Mouse (Mus musculus) testis, postnatal 14 days (tissue): ENCODE measurements at regions not wholly inside any gene's neighbourhood (a gene's known extent, or its start where the extent isn't known, plus 50 kb on each side); places are given as distances from the start of the nearest gene placed in this dataset.
"Not testable (repeated sequence)": the region's sequence is repeated elsewhere in the genome, so short reads cannot be mapped to it uniquely, and the experiment has no call there.

Experiments
- DNase-seq: peaks from one replicate; pipeline ENCODE4 v3.0.0; 2021; ENCODE audit warnings: low spot score

DNA sequence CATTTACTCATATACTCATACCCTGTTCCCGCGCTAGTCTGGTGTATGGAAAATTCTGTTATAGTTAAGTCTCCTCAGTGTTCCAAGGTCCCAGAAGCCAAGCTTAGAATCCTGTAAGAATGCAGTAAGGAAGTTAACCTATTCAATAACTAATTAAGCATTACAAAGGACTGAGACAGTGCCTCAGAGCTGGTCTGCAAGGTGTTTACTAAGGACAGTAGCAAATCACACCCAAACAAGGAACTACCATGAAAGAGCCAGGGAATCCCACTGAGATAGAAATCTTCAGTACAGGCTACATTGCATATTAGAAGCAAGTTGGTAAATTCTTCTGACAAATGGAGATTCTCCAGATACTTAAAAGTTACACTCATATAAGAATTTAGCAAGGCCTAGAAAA, 516.7 kb upstream of the Gm10131 start:
- DNase-seq, result not testable (repeated sequence)

DNA sequence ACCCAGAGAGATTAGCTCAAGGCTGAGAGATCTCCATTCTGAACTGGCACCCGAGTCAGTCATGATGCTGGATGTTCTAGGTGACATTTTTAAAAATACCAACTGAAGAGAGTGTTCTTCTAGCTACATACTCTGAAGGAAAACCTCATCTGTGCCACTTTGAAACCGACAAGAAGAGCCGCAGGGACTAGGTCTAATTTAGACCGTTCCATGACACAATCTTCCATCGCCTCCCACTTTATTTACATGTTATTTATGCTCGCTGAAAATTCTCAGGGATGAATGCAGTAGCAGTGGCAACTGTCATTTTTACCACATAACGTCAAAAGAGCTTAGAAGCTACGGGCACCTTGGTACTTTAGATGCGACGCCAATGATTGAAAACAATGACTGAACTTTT, 514.1 kb upstream of the Gm10131 start:
- DNase-seq, result no peak

DNA sequence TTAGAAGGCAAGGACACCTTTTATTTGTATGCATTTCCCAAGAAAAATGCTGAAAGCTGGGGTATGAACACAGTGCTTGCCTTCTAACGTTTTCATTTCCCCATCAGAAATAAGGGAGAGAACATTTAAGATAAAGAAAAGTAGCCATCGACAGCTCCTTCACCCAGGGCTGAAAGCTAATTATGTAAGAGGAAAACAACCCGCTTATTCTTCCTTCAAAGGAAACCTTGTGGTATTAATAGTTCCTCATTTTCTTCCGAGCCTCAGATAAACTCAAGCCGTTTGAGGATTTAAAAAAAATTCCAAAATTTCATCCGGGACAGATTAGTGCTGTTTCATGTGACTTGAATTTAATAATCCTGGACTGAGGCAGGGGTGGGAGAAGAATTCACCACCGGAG, 512.2 kb upstream of the Gm10131 start:
- DNase-seq, result no peak

DNA sequence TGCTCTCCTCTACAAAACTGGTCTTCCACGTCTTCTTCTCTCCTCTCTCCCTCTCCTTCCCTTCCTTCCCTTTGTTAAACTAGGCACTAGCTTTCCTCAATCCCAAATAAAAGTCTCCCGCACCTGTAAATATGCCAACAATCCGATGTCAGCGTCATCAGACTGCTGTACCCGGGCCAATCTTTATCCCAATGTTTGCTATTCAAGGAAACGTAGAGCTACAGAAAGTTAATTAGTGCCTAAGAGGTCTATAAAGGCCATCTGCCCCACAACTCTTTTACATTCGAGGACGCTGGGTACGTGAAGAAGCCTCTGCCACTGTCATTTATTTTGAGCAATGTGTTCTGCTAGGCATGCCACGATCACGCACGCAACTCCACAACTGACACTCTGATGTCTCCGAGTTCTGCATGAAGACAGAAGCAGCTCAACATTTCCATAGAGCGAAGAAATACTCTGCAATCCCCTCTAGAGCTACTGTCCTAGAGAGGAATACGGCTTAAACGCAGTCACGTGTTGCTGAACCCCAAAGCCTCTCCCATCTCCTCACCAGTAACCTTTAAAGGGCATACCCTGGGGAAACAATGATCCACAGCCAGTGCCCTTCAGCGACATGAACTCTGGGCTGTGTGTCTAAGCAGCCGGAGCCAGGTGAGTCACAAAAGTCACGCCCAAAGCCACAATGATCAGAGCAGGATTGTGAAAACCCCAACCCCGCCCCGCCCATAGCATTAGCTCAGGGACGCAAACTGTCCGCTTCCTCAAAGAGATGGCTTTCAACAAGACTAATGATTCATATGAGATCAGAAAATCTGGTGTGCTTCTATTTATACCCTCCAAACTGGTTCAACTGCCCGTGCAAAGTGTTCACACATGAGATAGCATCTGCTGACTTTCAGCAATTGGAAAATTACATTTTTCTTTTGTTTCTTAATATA, 510.9 kb upstream of the Gm10131 start:
- no peak for DNase-seq

DNA sequence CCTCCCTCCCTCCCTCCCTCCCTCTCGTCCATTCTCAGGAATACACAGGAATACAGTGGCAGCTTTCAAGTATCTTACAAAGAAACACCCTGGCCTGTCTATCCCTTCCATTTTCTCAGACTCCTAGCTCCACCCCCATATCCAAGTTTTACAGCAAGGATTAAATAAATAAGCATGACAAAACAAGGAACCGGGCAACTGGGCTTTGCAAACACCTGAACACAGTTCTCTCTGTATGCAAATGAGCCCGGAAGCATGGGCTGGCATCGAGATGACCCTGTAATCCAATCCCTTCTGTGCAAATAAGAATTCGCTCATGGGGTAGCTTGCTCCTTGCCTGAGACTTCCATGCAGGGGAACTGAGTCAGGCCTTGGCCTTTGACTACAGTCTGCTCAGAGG, 506.5 kb upstream of the Gm10131 start:
- DNase-seq, result no peak

DNA sequence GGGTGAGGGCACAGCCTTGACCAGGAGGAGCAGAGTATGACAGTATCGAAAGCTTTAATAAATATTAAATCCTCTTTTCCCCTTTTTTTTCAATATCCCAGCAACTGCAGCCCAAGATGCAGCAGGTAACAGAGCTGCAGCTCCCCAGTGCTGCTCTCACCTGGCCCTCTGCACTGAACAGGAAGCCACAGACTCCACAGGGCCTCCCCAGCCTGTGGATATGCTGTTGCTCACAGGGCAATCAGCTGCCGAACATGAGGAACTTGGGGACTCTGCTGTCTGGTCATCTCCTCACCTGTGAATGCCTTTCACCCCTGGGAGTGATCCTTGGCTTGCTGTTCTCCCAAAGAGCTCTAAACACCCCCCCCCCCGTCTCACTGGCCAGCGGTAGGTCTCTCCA, 503.4 kb upstream of the Gm10131 start:
- DNase-seq, result no peak

DNA sequence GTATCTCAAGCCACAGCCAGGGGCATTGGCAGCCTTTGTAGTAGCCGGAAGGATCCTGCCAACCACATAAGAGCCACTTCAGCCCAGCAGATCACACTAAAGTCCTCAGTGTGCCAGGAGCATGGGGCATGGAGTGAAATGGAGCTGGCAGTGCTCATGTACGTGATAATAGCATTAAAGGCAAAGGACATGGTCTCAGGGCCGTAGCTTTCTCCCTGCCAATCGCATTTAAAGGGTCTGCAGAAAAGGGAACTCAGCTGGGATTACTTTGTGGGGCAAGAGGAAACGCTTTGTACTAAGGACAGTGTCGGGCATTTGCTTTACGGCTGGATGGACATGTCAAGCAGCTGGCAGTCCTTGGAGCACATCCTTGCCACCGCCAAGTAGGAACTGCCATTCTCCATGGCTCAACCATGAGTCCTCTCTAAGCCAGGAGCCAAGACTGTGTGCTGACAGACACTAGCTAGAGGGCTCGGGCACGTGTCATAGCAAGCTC, 502.5 kb upstream of the Gm10131 start:
- peak; percentile 6 for DNase-seq

DNA sequence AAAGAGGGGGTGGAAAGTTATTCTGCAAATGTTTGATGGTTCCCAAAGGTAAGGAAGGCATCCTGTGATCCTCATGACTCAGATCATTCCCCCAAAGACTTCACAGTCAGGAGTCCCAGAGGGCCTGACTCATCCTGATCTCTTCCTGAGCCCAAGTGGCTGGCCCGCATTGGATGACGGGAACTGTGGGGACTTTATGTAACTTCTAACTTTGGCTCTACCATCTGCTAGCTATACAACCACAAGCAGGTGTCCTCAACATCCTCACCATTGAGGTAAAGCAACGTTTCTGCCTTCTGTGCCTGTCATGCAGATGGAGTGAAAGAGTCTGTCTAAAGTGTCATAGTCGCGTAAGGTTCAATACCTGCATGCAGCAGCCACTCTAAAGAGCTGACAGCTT, 501.6 kb upstream of the Gm10131 start:
- no peak for DNase-seq

DNA sequence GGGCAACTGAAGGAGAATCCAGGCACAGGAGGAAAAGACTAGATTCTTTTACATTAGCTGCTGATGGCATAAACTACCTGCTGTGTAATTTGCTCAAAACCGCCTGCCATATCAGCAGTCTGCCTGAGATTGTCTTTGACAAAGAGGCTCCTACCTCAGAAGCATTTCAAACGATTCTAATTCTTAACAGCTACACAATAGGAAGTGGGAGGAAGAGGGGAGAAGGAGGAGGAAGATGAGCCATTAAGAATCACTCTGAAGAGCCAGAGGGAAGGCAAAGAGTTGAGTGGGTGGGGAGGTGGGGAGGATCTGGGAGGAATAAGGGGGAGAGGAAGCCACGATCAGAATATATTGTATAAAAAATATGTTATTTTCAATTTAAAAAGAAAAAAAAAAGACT, 500.9 kb upstream of the Gm10131 start:
- DNase-seq, result no peak

DNA sequence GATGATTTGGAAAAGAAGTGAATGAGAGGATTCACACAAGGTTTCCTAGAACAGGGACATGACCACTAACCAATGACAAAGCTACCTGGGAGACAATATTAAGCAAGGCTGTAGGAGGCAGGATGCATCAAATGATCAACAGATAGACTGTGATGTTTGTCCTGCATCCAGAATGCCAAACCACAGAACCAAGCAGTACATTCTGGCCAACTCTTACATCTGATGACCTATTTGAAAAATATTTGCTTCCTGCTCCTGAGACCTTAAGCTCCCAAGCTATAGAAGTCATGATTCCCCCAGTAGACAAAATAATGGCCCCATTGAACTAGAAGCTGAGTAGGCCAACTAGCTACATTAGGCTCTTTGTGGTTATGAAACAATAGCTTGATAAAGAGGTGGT, 498.6 kb upstream of the Gm10131 start:
- DNase-seq, result no peak

DNA sequence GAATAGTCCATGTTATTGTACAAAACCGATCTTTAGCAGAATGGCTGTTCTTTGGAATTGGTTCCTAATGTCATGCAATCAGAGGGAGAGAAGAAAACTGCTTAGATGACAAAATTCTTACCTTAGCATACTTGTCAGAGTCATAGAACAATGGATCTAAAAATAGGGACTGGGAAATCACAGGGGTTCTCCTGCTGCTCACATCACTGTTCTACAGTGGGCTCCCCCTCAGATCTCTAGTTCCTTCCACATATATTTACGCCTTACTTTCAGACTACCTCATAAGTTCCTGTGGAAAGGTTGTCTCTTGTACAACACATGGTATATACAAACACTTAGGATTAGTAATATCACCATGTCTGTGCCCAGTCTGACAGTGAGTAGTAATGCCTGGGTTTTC, 495.9 kb upstream of the Gm10131 start:
- no peak for DNase-seq

DNA sequence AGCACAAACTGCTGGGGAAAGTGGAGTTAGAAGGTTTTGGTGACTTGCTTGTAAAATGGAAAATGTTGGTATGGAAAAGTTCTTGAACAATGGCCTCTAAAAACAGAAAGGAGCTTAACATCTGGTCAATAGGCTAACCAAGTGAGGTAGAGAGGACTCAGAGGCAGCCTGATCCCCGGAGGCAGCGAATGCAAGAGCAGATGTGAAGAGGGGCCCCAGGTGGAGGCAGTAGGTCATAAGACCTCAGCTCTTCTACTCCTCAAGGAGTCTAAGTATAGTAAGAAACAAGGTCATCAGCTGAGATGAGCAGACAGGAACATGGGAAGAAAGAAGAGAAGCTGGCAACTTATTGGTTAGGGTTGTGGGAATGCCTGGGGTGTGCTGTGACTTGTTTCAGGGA, 493.5 kb upstream of the Gm10131 start:
- DNase-seq, result no peak

DNA sequence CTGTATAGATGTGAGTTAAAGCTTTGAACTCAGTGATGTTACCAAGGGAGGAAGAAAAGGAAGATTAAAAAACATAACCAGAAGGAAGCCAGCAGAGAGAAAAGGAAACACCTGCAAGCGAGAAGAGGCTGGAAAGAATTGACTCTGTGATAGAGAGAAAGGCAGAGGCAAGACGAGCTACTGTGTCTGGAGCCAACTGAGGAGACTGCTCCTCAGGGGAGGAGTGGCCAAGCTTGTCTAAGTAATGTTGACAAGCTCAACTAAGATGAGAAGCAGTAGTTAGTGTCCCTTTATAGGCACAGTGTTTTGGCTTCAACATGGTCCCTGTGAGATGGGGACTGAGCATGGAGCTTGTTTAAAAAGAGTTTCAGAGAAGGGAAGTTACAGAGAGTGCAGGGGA, 493.0 kb upstream of the Gm10131 start:
- DNase-seq, result no peak

DNA sequence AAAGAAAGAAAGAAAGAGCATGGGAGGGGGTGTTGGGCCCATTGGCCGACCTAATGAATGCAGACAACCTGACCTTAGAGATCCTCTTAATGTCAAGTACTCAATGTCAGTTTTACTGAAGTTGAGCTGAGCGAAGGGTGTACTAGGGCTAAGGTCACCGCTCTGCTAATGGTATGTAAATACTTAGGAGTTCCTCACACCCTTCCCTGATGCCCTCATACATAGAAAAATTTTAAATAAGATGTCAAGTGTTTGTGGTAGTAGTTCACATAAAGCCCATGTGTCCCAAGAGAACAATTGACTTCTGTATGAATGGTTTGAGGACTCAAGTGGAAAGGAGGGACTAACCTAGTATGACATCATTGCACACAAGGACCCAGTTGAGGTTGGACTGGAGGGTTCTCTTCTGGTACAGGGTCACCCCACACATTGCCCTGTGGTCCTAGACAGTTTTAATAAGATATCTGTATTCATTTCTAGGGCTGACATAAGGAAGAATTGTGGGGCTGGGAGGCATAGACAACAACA, 490.0 kb upstream of the Gm10131 start:
- DNase-seq, result no peak

DNA sequence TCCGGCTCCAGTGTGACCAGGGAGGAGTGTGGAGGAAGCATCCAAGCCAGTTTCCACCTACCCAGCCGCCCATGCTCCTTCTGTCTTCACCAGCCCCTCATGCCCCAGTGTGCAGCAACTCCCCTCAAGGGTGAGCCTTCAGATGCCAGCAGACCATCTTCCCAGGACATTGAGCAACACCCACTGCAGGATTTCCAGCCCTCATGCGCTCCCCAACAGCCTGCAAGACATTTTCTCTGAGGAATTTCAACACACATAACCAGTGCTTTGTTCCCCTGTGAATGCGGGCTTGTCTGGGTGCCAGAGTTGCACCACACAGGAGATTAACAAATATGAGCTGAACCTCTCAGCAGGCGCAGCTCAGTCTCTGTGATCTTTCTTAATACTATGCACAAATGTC, 489.3 kb upstream of the Gm10131 start:
- peak; percentile 6 for DNase-seq

DNA sequence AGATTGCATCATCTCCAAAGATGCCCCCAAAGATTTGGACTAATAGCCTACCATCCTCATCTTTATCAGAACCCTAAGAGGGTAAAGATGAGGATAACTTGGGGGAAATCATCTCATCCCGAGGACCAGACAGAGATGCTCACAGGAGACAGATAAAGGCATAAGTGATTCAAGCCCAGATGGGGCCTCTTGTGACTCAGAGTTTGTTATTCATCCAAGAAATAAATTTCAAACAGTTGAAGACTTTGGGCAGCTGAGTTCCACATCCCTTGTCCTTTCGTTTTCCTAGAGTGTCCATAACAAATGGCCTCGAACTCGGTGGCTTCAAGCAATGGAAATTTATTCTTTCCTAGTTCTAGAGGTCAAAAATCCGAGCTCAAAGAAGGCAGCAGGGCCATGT, 485.1 kb upstream of the Gm10131 start:
- DNase-seq, result no peak

DNA sequence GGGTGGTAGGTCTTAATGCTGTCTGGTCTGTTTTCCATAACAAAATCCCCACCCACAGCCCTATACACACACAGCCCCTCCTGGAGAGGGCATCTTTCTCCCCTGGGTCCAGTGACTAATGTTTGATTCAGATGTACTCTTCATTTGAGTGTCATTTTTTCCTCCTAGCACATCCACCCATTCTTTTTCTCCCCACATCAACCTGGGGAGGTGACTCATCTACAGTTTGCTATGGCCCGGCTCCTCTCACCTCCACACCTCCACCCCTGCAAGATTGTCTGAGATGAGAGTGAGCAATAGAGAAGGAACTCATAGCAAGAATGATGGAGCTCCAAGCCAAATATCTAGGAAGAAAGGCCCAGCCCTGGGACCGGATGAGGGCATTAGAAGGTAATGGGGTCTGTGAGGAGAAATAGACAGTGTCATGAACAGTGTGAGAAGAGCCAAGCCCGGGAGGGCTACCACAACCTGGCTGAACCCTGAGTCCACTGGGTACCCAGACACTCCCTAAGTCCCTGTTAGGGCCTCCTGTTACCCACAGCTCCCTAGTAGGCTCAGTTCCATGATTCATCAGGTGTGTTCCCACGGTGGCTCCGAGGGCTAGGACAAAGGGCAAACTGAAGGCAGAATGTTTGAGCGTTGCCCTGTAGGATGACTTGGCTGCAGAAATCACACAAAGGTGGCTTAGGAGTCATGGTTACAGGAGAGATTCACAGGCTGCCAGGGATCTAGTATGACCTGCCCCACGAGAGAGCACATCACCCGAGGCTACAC, 479.6 kb upstream of the Gm10131 start:
- DNase-seq, result no peak

DNA sequence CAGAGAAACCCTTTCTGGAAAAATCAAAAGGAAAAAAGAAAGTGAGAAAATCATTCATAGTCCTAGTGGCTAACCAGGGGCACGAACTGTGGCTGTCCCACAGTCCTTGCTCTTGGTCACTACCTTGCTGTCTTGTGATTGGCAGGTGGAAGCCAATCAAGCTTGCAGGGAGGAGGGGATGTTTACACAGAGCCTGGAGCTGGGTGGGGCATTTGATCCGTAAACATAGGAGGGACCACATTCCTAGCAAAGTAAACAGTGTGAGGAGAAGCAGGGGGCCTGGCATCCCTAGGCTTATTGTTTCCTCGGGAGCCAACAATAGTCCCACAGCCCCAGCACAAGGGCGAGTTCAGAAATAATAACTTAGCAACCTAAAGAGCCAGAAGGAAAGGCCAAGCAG, 466.5 kb upstream of the Gm10131 start:
- DNase-seq, result no peak

DNA sequence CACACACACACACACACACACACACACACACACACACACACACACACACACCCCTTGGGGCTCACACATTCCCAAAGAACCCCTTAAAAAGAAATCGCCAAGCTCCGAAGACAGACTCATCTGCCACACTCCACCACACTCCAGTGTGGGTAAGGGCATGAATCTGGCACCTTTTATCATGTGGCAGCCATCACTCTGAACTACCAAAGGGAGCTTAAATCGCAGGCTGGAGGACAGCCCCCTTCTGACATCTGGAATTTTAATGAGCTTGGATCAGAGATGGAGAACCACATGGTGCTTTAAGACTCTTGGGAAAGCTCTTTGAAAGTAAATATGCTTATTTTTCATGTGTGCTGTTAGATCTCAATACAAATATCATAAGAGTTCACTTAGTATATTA, 462.5 kb upstream of the Gm10131 start:
- no peak for DNase-seq

DNA sequence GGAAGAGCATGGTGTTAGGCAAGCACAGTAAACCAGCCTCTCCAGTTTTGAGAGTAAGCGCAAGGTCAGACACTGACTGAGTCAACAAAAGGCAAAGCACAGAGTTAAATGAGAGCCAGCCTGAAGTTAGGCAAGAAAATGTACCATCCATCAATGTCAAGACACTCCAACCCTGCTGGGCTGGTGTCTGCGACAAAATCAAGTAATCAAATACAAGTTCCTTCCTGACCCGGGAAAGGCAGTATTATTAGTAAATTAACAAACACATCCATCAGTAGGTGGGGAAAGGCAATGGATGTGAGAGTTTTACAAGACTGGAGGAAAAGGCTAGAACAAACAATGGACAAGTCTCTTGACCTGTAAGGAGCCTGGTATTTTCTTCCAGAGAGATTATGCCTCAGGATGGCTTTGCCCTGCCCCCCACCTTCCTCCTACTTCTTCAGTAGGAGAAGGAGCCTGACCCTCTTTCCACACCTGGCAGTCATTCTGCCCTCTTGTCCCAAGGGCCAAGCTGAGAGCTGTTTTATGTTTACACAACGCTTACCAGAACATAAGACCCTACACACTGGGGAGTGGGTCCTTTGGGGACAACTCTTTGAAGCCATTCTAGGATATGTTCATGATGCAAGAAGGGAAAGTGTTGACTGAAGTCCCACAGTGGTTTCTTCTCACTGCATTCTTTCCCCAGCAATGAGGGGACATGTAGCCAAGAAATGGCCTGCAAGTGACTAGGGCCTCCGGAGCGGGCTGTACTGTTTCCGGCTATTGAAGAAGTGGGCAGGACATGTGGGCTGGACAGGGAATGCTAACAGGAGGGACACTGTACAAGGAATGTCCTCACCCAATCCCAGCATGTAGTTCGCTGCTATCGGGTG, 461.7 kb upstream of the Gm10131 start:
- DNase-seq, result no peak

DNA sequence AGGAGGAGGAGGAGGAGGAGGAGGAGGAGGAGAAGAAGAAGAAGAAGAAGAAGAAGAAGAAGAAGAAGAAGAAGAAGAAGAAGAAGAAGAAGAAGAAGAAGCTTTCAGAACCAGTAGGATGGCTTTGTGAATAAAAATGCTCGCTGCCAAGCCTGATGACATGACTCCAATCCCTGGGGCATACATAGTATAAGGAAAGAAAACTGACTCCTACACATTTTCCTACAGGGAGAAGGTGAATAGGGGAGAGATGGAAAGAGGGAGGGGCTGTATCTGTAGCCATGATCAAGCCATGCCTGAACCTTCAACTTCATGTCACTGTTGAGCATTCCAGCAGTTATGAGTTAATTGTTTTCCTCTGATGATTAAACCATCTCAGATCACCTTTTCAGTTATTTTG, 460.2 kb upstream of the Gm10131 start:
- no peak for DNase-seq

DNA sequence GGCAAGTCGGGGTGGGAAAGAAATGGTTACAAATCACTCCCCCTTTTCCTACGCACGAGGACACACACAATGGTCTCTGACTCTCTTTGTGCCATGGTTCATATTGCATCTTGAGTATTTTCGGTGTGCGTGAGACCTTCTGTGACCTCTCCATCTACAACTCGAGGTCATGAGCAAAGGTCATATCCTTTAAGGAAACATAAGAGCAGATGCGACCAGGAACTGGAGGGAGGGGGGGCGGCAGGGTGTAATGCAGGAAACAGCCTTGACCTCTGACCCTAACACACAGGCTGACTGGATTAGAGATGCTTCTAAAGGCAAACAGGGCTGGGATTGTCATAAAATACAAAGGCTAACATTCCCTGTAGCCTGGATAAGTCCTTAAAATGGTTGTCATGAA, 450.7 kb upstream of the Gm10131 start:
- DNase-seq, result no peak
